Mouse (Mus musculus): ENCODE results near the gene Rnf220. TPM values are rescaled to one million over a fixed set of nuclear protein-coding genes. Genes with fewer than 3 reads are reported as not detected.

The Rnf220 gene
- polyA plus RNA-seq, 1 experiment = 217 TPM

DNA sequence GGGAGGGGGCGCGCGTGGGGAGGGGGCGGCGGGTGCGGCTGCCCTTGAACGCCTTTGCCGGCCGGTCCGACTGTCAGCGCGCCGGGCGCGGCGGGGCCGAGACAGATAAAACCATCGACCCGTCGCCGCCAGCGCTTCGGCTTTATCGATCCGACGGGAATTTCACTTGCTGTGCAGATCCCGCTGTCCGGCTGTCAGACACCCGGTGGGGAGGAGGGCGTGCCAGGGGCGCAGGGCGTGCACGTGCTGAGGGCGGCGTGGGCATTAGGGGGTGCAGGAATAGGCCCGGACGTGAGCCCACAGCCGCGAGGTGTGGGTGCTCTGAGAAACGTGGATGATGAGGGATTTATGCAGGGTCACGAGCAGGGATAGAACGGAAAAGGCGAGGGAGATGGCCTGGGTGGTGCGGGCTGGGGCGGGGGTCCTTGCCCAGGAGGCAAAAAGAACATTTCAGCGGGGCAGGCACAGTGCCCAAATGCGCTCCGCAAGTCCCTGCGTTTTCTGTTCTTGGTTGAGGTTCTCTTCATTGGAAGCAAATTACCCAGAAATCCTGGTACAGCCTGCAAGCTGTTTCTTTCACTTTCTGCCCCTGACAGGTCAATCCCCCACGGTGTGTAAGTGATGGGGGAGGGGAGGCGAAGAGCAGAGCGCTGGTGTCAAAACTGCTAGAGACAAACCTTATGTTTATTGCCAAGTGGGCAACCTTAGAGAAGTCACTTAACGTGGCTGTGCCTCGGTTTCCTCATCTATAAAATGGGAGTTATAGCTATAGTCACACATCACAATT is 192.4 kb downstream of the Rnf220 start:
- H3K27ac ChIP-seq (ENCODE audit: insufficient read depth, low read length) = no peak overlapping the region
- H3K4me3 ChIP-seq (ENCODE audit: insufficient read depth, low read length) = peak overlapping the region; percentile 6
- H3K4me1 ChIP-seq (ENCODE audit: control insufficient read depth, insufficient read depth, low read length) = no peaks in the 10 kb centered on the region
- TF ChIP-seq CTCF (IDR thresholded peaks at IDR 0.05; ENCODE audit: extremely low read depth, insufficient read depth, low read length) = no peak
- no peak for TF ChIP-seq POLR2A (IDR thresholded peaks at IDR 0.05; ENCODE audit: extremely low read depth, insufficient read depth, low read length)

DNA sequence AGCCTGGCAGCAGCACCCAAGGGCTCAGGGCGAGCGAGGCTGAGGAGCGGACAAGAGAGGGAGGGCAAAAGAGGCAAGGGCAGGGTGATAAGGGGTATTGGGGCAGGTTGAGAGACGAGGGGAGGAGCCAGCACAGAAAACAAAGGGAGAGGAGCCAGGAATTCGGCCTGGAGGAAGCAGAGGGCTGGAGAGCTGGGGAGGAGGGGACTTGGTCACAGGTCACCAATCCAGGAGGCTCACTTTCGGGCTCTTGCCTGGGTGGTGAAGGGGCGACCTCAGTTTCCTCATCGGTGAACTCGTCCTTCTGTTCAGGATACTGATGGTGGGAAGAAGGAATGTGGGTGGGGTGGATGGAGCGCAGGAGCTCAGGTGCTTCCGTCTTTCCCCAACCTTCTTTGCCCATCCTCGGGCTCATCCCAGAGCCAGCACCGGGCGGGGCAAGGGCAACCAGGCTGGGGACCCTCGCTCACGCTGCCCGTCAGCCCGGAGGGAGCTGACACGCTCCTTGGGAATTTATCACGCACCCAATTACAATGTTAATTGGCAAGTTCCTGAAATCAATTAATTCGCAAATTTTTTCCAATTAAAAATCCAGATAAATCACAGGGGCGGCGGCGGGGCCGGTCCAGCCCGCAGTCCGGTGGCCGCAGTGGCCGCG is 193.1 kb downstream of the Rnf220 start:
- TF ChIP-seq POLR2A (IDR thresholded peaks at IDR 0.05; ENCODE audit: extremely low read depth, insufficient read depth, low read length) (no peak), CTCF (IDR thresholded peaks at IDR 0.05; ENCODE audit: extremely low read depth, insufficient read depth, low read length) (no peak)
- Histone ChIP-seq H3K27ac (ENCODE audit: insufficient read depth, low read length) (no peak overlapping the region), H3K4me3 (ENCODE audit: insufficient read depth, low read length) (no peak overlapping the region), H3K4me1 (ENCODE audit: control insufficient read depth, insufficient read depth, low read length) (no peaks in the 10 kb centered on the region)

DNA sequence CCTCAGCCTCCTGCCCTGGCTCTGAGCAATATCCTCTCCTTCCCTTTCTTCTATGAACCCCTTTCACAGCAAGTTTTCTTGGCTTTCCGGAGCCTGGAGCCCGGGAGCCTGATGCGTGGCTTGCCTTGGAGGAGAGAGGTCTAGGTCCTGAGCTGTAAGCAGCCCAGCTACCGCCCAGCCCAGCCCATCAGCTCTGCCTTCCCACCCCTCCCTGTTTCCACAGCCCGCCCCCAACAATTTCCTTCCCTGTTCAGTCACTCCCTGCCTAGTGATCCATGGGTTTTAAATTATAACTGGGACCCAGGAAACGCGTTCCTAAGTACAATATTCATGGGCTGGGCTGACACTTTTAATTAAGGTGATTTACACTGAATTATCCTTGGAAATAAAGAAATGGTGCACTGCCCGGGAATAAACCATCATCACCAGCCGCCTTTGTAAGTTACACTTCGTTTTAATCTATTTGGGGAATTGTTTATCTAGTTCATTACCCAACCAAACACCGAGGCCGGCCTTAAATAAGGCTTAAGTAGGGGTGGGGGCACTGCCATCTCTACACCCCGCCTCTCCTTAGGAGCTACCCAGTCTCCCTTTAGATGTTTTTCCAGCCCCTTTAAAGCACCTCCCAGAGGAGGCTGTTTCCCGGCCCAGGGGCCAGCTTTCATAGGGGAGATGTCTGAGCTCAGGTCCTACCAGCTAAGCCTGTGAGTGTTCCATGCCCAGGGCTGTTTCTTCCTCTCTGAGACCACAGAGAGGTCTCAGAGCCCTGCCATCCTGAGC is 194.6 kb downstream of the Rnf220 start:
- Histone ChIP-seq H3K4me1 (ENCODE audit: control insufficient read depth, insufficient read depth, low read length) (no peaks in the 10 kb centered on the region), H3K4me3 (ENCODE audit: insufficient read depth, low read length) (no peak overlapping the region), H3K27ac (ENCODE audit: insufficient read depth, low read length) (no peak overlapping the region)
- TF ChIP-seq POLR2A (IDR thresholded peaks at IDR 0.05; ENCODE audit: extremely low read depth, insufficient read depth, low read length) = no peak
- TF ChIP-seq CTCF (IDR thresholded peaks at IDR 0.05; ENCODE audit: extremely low read depth, insufficient read depth, low read length) = no peak

DNA sequence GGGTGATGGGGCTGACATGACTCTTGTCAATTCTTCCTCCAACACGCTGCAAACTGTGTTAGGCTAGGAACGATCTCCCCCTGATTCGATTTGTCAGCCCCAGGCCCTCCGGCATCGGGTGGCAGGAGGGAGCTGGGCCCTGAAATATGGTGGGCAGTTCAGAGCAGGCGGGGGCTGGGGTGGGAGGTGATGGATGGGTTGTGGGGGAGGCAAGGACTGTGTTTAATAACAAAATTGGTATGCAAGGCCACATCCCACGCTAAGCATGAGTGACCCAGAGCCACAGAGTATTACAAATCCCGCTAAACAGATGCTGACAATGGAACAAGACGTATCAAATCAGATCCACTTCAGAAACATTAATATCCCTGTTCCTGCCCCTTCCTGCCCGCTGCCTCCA is 196.9 kb downstream of the Rnf220 start:
- TF ChIP-seq POLR2A (IDR thresholded peaks at IDR 0.05; ENCODE audit: extremely low read depth, insufficient read depth, low read length) = no peak

DNA sequence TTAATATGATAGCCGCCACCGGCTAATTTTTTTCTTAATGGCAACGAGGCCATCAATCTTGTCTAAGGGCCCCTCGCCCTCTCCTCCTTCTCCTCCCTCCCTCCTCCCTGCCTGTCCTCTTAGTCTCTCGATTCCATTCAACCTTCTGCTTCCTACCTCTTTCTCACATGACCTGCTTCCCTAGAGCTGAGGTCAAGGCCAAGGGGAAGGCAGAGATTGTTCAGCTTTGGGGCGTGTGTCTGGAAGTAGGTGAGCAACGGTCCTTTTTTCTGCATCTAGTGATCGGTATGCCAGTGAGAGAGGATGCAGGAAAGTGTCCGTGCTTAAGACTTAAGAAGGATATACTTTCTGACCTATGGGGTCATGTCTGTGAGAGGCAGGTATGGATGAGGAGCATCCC is 199.0 kb downstream of the Rnf220 start:
- H3K27ac ChIP-seq (ENCODE audit: insufficient read depth, low read length) = no peak overlapping the region
- H3K4me3 ChIP-seq (ENCODE audit: insufficient read depth, low read length) = no peak overlapping the region
- TF ChIP-seq POLR2A (IDR thresholded peaks at IDR 0.05; ENCODE audit: extremely low read depth, insufficient read depth, low read length) (no peak), CTCF (IDR thresholded peaks at IDR 0.05; ENCODE audit: extremely low read depth, insufficient read depth, low read length) (no peak)
- no peaks in the 10 kb centered on the region for H3K4me1 ChIP-seq (ENCODE audit: control insufficient read depth, insufficient read depth, low read length)

More for the DNA sequence above, 196.9 kb downstream of the Rnf220 start:
- H3K27ac ChIP-seq (ENCODE audit: insufficient read depth, low read length) = no peak overlapping the region
- no peak overlapping the region for H3K4me3 ChIP-seq (ENCODE audit: insufficient read depth, low read length)
- H3K4me1 ChIP-seq (ENCODE audit: control insufficient read depth, insufficient read depth, low read length) = no peaks in the 10 kb centered on the region

DNA sequence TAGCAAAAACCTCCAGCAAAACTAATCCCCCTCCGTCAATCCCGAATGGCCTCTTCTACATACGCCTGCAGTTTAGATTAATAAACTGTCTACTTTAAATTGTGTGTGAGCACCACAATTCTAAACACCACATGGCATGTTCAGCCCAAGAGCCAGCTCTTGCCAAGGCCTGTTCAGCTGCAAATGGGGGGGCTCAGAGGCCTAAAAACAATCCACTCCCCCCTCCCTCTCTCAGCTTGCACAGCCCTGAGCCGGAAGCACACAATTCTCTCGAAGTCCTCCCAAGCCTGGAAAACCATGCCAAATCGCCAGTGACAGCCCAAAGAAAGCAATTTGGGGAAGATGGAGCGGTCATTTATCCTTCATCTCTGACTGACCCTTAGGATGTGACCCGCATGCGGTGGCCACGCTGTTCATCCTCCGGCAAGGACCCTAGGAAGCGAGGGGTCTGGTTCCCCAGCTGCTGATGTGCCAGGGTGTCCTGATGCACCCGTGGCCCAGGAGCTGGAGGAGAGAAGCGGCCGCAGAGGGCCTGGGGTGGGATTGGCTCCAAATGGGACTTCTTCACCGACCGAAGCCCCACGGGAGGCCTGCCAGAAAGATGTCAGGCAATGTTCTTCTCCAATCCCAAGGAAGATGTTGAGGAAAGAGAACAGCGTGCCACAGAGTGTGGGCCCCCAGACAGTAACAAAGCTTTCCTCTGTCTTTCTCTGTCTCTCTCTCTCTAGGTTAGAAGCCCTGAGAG is 199.8 kb downstream of the Rnf220 start:
- TF ChIP-seq POLR2A (IDR thresholded peaks at IDR 0.05; ENCODE audit: extremely low read depth, insufficient read depth, low read length) (no peak), CTCF (IDR thresholded peaks at IDR 0.05; ENCODE audit: extremely low read depth, insufficient read depth, low read length) (no peak)

DNA sequence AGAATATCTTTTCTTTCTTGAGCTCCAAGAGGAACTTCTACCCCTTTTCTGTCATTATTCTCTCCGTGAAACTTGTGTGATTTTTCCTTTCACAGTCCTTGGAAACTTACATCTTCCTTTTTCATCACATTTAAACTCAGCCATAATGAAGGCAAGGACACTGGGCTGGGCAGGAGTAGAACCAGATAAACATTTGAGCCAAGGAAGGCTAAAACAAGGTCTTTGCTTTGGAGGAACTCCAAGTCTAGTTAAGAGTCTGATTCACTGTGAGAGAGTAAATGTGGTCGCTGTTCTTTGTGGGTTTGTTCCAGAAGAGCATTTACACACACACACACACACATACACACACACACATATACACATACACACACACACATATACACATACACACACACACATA is 205.2 kb downstream of the Rnf220 start:
- no peak overlapping the region for H3K27ac ChIP-seq (ENCODE audit: insufficient read depth, low read length)
- peaks cover 3% of the 10 kb centered on the region for H3K4me1 ChIP-seq (ENCODE audit: control insufficient read depth, insufficient read depth, low read length)
- H3K4me3 ChIP-seq (ENCODE audit: insufficient read depth, low read length) = no peak overlapping the region
- no peak for TF ChIP-seq POLR2A (IDR thresholded peaks at IDR 0.05; ENCODE audit: extremely low read depth, insufficient read depth, low read length)
- no peak for TF ChIP-seq CTCF (IDR thresholded peaks at IDR 0.05; ENCODE audit: extremely low read depth, insufficient read depth, low read length)

More for the DNA sequence above, 199.8 kb downstream of the Rnf220 start:
- no peak overlapping the region for H3K4me3 ChIP-seq (ENCODE audit: insufficient read depth, low read length)
- no peaks in the 10 kb centered on the region for H3K4me1 ChIP-seq (ENCODE audit: control insufficient read depth, insufficient read depth, low read length)
- no peak overlapping the region for H3K27ac ChIP-seq (ENCODE audit: insufficient read depth, low read length)

DNA sequence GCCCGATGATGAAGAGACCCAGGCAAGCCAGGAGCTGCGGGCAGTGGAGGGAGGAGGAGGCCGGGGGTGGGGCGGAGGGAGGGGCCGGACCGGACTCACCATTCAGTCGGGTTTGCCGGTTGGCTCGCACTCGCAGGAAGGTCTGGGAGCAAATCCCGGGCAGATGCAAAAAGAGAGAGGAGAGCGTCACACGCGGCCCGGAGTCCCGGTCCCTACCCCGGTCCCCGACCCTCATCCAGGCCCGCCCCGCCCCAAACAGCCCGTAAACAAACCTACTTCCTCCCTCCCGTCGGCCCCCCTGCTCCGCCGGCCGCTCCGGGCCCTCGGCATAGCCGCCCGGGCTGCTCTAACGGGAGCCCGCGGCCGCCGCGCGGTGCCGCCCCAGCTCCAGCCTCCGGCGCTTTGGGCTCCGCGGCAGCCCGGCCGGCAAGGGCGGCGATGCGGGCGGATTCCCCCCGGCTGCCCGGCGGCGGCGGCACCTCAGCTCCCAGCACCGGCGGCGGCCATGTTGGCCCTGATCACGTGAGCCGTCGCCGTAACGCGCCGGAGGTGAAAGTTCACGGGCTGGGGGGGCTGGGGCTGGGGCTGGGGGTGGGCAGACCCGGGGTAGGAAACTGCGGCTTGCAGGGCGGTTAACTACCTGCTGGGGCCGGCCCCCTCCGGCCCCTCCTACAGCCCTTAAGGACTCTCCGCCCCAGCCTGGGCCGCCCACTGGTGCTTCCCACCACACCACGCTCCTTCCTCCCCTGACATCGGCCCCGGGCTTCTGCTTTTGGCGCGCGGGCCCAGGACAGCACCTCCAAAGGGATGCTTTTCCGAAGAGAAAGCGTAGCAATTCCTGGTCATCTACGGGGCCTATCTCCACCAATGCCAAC is 207.7 kb downstream of the Rnf220 start:
- Histone ChIP-seq H3K4me1 (ENCODE audit: control insufficient read depth, insufficient read depth, low read length) (peaks cover 3% of the 10 kb centered on the region), H3K27ac (ENCODE audit: insufficient read depth, low read length) (peak overlapping the region; percentile 72; the same call in 1 of the 2 replicates), H3K4me3 (ENCODE audit: insufficient read depth, low read length) (peak overlapping the region; percentile 41)
- TF ChIP-seq POLR2A (IDR thresholded peaks at IDR 0.05; ENCODE audit: extremely low read depth, insufficient read depth, low read length) (peak; percentile 51; the same call in 1 of the 2 replicates), CTCF (IDR thresholded peaks at IDR 0.05; ENCODE audit: extremely low read depth, insufficient read depth, low read length) (no peak)

All from cortical plate, adult 2 months (tissue).